Mouse (Mus musculus) intestine, embryonic 16.5 days (tissue): Measurements from ENCODE around the gene Hspbp1. TPM values are rescaled to one million over a fixed set of nuclear protein-coding genes. Genes with fewer than 3 reads are reported as not detected.

Source experiments
- ATAC-seq: fragments of 200-750 bp; cut with Nextera tagmentation; 2 replicates; pipeline ENCODE4 v1.8.0; 2017; ENCODE audit warnings: moderate TSS enrichment, moderate library complexity
- H3K27ac ChIP-seq: fragments of 300-500 bp; sonication (generic); 2 replicates; pipeline ENCODE4 v1.5.1; 2014; ENCODE audit warnings: mild to moderate bottlenecking, low read length
- H3K27me3 ChIP-seq: fragments of 300-500 bp; sonication (generic); replicated peaks from 2 replicates; pipeline ENCODE4 v1.6.1; 2014; ENCODE audit warnings: low read length, control low read depth, mixed read lengths; ENCODE audit not compliant: control insufficient read depth, insufficient read depth
- H3K36me3 ChIP-seq: fragments of 300-500 bp; sonication (generic); 2 replicates; pipeline ENCODE4 v1.6.1; 2014; ENCODE audit warnings: low read length, control low read depth; ENCODE audit not compliant: control insufficient read depth, insufficient read depth
- H3K4me1 ChIP-seq: fragments of 300-500 bp; sonication (generic); 2 replicates; pipeline ENCODE4 v1.6.1; 2014; ENCODE audit warnings: low read length, control low read depth, mixed read lengths; ENCODE audit not compliant: control insufficient read depth, insufficient read depth
- H3K4me2 ChIP-seq: fragments of 300-500 bp; sonication (generic); 2 replicates; pipeline ENCODE4 v1.6.1; 2014; ENCODE audit warnings: low read depth, low read length, control low read depth
- H3K4me3 ChIP-seq: fragments of 300-500 bp; sonication (generic); 2 replicates; pipeline ENCODE4 v1.5.1; 2014; ENCODE audit warnings: mild to moderate bottlenecking, low read length
- H3K9ac ChIP-seq: fragments of 300-500 bp; sonication (generic); 2 replicates; pipeline ENCODE4 v1.6.1; 2014; ENCODE audit warnings: low read depth, low read length
- H3K9me3 ChIP-seq: fragments of 300-500 bp; sonication (generic); 2 replicates; pipeline ENCODE4 v1.6.1; 2016; ENCODE audit warnings: low read length, control low read depth; ENCODE audit not compliant: control insufficient read depth
- WGBS: fragments of 180-500 bp; shearing (Covaris S2); extraction: QIAGEN DNeasy Blood & Tissue Kit; methylation state at CpG from one replicate; pipeline ENCODE4 v1.1.7; 2014; 5-methylcytosine and 5-hydroxymethylcytosine counted together
- polyA plus RNA-seq: library from polyadenylated mRNA; unstranded; fragments of >200 nt; fragmentation: Nextera tagmentation; extraction: Ambion mirVana; gene quantifications from 2 replicates; pipeline ENCODE4 v1.2.1, GENCODE M21; 2015

Gene Hspbp1
- 84.9 and 95.4 TPM in 2 replicates for polyA plus RNA-seq

DNA sequence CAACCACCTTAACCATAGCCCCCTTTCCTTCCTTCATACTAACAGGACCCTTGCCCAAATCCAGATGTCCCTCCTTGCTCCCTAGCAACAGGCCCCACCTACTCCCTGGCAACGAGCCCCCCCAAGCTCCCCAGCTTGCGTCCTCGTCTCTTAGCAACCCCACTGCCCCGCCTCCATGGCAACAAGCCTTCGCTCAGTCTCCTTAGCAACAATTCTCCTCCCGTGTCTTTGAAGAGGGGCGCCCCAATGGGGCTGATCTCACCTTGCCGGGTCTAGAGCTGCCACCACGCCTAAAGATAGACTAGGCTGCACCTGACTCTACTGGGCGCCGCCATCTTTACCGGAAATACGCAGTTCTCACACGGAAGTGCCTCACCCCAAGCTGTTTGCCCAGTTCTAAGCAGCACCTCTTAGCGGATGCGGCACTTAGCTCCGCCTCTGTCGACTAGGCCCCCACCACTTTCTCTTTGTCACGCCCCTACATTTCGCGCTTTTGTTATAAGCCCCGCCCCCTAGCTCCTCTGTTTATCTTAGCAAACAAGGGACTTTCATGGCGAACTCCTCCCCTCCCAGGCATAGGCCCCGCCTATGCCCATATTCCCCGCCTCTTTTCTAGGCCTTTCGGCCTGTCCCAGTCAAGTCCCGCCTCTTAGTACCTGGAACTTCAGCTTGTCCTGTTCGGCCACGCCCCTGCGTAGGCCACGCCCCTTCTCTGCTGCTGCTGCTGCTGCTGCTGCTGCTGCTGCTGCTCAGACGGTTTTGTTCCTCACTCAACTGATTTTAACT is at the start of gene Hspbp1:
Gene Hspbp1, minus strand, starts transcription at position 437 of the 786 bp plus-strand sequence.
- peak within 1 kb of the TSS; percentile 82 for H3K4me2 ChIP-seq
- H3K9ac ChIP-seq: peak within 1 kb of the TSS; percentile 71
- 0% methylated on average over 32 of the region's 32 CpGs for WGBS
- no peaks in the 10 kb centered on the region for H3K9me3 ChIP-seq
- peaks cover 4% of the 10 kb centered on the region for H3K4me1 ChIP-seq
- H3K27ac ChIP-seq: peak within 1 kb of the TSS; percentile 46
- ATAC-seq: peak; percentile 99
- 0 out of 2 replicates have a peak, but pooled peaks cover 5% of the 10 kb centered on the region for H3K36me3 ChIP-seq
- no peaks in the 10 kb centered on the region for H3K27me3 ChIP-seq
- H3K4me3 ChIP-seq: peak within 1 kb of the TSS; percentile 68

DNA sequence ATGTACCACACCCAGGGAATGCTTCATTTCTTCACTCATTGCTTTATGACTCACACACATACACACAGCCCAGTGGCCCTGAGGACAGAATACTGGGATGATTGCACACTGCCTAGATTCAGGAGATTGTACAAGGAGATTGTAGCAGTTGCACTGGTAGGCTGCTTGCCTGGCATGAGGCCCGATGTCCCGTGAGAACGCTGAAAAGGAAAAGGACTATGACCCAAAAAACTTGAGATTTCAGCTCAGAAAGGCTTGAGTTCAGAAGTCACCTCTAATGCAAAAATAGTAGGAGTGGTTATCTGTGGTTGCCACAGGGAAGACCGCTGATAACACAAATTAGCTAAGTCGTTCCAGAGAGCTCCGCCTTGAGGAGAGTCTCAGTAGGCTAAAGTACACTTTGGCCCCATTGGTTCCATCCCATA is 48.1 kb upstream of the Hspbp1 start:
- no peak overlapping the region for H3K9ac ChIP-seq
- peak; percentile 99 for ATAC-seq
- H3K36me3 ChIP-seq: no peaks in the 10 kb centered on the region
- no peak overlapping the region for H3K4me3 ChIP-seq
- H3K27ac ChIP-seq: peak overlapping the region; percentile 27; the same call in 1 of the 2 replicates
- WGBS: 47% methylated on average over 6 of the region's 6 CpGs
- H3K4me1 ChIP-seq: peaks cover 5% of the 10 kb centered on the region
- H3K9me3 ChIP-seq: no peaks in the 10 kb centered on the region
- H3K4me2 ChIP-seq: no peak overlapping the region
- H3K27me3 ChIP-seq: no peaks in the 10 kb centered on the region

DNA sequence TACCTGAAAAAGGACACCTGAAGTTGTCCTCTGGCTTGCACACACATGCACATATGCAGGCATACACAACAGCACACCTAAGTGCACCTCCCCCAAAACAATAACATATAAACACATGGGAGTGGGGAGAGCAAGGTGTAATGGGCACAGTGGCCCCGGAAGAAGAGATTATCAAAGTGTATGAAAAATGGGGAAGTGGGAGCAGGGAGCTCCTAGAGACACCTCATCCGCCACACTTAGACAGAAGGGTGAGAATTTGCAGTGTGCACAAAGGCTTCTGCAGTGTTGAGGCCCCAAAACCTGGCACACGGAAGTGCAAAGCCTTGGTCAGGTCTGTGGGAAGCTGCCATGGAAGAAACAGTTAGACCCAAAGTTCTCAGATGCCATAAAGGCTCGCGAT is 46.2 kb upstream of the Hspbp1 start:
- no peak overlapping the region for H3K9ac ChIP-seq
- no peaks in the 10 kb centered on the region for H3K9me3 ChIP-seq
- H3K4me1 ChIP-seq: peaks cover 5% of the 10 kb centered on the region
- WGBS: 83% methylated on average over 5 of the region's 5 CpGs
- no peak overlapping the region for H3K4me2 ChIP-seq
- ATAC-seq: no peak
- H3K27ac ChIP-seq: no peak overlapping the region
- no peaks in the 10 kb centered on the region for H3K27me3 ChIP-seq
- H3K36me3 ChIP-seq: no peaks in the 10 kb centered on the region
- H3K4me3 ChIP-seq: no peak overlapping the region

DNA sequence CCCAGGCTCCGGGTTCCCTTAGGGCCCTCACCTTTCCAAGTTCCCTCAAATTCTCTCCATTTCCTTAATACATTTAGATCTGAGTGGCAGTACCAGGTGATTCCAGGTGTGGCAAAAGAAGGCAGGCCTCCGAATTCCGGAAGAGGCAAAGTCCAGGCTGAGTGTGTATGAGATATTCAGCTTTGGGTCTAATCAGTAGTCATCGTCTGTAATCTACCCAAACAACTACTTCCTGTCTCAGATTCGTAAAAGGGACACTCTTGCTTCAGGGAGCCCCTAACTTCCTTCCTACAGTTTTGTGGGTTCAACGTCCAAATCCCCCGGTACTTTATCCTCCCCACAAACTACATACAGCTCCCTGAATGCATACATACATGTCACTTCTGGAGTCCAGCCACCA is 40.3 kb upstream of the Hspbp1 start, which contains the start of gene Tmem150b:
Gene Tmem150b, minus strand, starts transcription at position 81 of the 400 bp plus-strand sequence.
- Histone ChIP-seq H3K9ac (peak within 1 kb of the TSS; percentile 52), H3K36me3 (no peaks in the 10 kb centered on the region), H3K4me1 (peaks cover 17% of the 10 kb centered on the region), H3K4me3 (peak within 1 kb of the TSS; percentile 49), H3K27ac (peak within 1 kb of the TSS; percentile 87), H3K9me3 (no peaks in the 10 kb centered on the region), H3K27me3 (no peaks in the 10 kb centered on the region), H3K4me2 (peak within 1 kb of the TSS; percentile 71)
- peak; percentile 86 for ATAC-seq
- WGBS: 64% methylated on average over 7 of the region's 7 CpGs

DNA sequence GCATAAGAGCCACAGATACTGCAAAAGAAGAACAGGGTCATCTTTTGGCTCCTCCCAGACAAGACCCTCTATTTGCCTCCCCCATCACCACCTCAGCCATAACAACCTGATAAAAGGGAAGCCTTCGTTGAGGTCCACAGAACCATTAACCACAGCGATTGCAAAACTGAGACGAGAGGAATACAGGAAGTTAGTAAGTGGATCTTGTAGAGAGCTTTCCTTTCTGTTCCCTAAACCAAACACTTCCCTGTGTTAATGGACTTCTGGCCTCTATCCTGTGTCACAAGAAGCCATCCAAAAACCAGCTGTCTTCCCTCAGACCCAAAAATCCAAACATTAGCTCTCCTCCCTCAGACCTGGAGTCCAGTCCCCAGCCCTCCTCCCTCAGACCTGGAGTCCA is 39.5 kb upstream of the Hspbp1 start:
- Histone ChIP-seq H3K4me3 (peak overlapping the region; percentile 49), H3K27me3 (no peaks in the 10 kb centered on the region), H3K4me2 (peak overlapping the region; percentile 71), H3K4me1 (peaks cover 19% of the 10 kb centered on the region), H3K9me3 (no peaks in the 10 kb centered on the region), H3K36me3 (no peaks in the 10 kb centered on the region), H3K9ac (peak overlapping the region; percentile 44), H3K27ac (peak overlapping the region; percentile 87)
- peak; percentile 31 for ATAC-seq
- 22% methylated on average over 3 of the region's 3 CpGs for WGBS

DNA sequence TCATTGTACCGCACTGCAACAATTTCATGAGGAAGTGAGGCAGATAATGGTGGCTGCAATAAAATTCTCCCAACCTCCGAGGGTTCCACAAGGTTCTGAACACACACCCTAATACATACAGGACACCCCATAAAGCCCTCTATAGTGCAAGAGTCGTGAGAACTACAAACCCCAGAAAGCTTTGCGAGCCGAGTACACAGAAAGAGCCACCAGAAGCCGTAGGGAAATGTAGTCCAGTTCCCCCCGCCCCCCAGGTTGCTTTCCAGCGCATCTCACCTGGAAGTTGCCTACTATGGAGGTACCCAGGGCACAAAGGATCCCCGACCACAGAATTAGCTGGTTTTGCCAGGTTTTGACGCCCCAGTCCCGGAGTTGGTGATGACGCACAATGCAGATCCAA is 38.6 kb upstream of the Hspbp1 start:
- Histone ChIP-seq H3K4me2 (peak overlapping the region; percentile 71), H3K27ac (peak overlapping the region; percentile 87; the same call in 1 of the 2 replicates), H3K4me1 (peaks cover 19% of the 10 kb centered on the region), H3K27me3 (no peaks in the 10 kb centered on the region), H3K36me3 (no peaks in the 10 kb centered on the region), H3K9ac (peak overlapping the region; percentile 52), H3K9me3 (no peaks in the 10 kb centered on the region), H3K4me3 (peak overlapping the region; percentile 49)
- ATAC-seq: 0 out of 2 replicates have a peak, but pooled peaks have one; percentile 31
- 34% methylated on average over 12 of the region's 12 CpGs for WGBS

DNA sequence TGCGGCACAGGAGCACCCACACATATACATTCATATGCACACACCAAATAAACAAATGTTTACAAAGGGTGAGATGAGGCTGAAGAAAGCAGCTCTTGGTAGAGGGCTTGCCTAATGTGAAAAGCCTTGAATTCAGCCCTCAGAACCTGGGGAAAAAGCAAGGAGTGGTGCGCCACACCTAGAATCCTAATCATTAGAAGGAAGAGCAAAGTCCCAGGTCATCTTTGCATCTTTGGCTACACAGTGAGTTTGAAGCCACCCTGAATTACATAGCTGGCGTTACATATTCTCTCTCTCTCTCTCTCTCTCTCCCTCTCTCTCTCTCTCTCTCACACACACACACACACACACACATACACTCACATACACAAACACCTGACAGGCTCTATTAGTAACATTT is 34.4 kb upstream of the Hspbp1 start:
- Histone ChIP-seq H3K4me1 (peaks cover 12% of the 10 kb centered on the region), H3K4me2 (no peak overlapping the region), H3K9me3 (no peaks in the 10 kb centered on the region), H3K9ac (no peak overlapping the region), H3K36me3 (no peaks in the 10 kb centered on the region), H3K27me3 (no peaks in the 10 kb centered on the region), H3K4me3 (no peak overlapping the region), H3K27ac (0 out of 2 replicates have a peak overlapping the region, but pooled peaks have one; percentile 24)
- peak; percentile 54 for ATAC-seq
- 74% methylated on average over 3 of the region's 3 CpGs for WGBS

DNA sequence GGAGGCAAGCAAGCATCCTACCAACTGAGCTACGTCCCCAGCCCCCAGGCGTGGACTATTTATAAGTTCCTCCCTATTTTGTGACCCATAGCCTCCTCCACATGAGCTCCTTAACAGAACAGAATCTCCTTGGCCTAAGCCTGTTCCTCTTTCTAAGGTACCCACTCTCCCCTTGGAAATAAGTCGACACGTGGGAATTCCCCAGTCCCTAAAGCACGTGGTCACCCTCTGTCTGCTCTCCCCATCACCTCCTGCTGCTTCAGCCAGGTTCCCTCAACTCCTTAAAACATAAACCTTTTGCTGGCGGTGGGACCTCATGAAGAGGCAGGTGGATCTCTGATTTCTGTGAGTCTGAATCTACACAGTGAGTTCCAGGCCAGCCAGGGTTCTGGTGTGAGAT is 32.1 kb upstream of the Hspbp1 start:
- Histone ChIP-seq H3K4me3 (no peak overlapping the region), H3K9me3 (no peaks in the 10 kb centered on the region), H3K9ac (0 out of 2 replicates have a peak overlapping the region, but pooled peaks have one; percentile 14), H3K4me1 (0 out of 2 replicates have a peak, but pooled peaks cover 2% of the 10 kb centered on the region), H3K4me2 (no peak overlapping the region), H3K27me3 (no peaks in the 10 kb centered on the region), H3K27ac (no peak overlapping the region), H3K36me3 (no peaks in the 10 kb centered on the region)
- no peak for ATAC-seq
- WGBS: 74% methylated on average over 6 of the region's 6 CpGs

DNA sequence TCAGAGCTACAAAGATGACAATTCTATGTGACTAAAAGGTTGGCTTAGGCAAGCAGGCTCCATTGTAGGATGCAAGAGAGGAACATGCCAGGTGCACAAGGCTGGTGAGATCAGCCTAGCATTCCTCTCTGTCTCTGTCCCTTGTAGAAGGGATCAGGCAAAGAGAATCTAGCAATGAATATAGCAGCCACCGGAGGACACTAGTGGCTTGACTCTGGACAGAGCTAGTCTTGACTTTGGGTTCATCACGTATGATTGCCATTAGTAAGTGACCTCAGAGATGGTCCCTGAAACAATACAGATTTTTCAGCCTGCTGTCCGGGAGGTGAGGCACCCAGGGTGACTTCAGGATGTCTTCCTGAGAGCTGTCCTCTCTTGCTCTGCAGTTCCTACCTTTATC is 27.7 kb upstream of the Hspbp1 start:
- Histone ChIP-seq H3K27ac (no peak overlapping the region), H3K4me1 (no peaks in the 10 kb centered on the region), H3K9me3 (no peaks in the 10 kb centered on the region), H3K4me2 (no peak overlapping the region), H3K4me3 (no peak overlapping the region), H3K9ac (no peak overlapping the region), H3K27me3 (no peaks in the 10 kb centered on the region), H3K36me3 (peaks cover 6% of the 10 kb centered on the region; the same call in 1 of the 2 replicates)
- 0 out of 2 replicates have a peak, but pooled peaks have one; percentile 40 for ATAC-seq
- WGBS: 81% methylated on average over 3 of the region's 3 CpGs
